Mouse (Mus musculus): Measurements from ENCODE around the gene Loxl3. TPM values are rescaled to one million over a fixed set of nuclear protein-coding genes. Genes with fewer than 3 reads are reported as not detected.

Gene Loxl3
- polyA plus RNA-seq (2014; fragmentation: Nextera tagmentation; extraction: Ambion mirVana) = 3.8 and 6.2 TPM in 2 replicates

- H3K4me3 ChIP-seq (ENCODE audit: control insufficient read depth in 1 of 2, insufficient read depth in 1 of 2, low read depth in 1 of 2, low read length in 2 of 2) = peak within 1 kb of the TSS; percentile 68 to 75
- H3K27ac ChIP-seq (replicated peaks in 1 of 2; ENCODE audit: control insufficient read depth in 1 of 2, insufficient read depth in 1 of 2, low read depth in 2 of 2, low read length in 2 of 2) = peak within 1 kb of the TSS; percentile 77
- under 1% methylated on average over 51 of the region's 51 CpGs for WGBS
- no peaks in the 10 kb centered on the region for H3K9me3 ChIP-seq (ENCODE audit: control insufficient read depth, low read length)
- peaks cover 17 to 18% of the 10 kb centered on the region in 2 experiments for H3K4me1 ChIP-seq (ENCODE audit: control insufficient read depth in 2 of 2, insufficient read depth in 2 of 2, low read length in 2 of 2)
- peaks cover 20% of the 10 kb centered on the region for H3K27me3 ChIP-seq (ENCODE audit: control insufficient read depth, insufficient read depth, low read length)
- peak; percentile 79 for ATAC-seq (ENCODE audit: insufficient number of reproducible peaks, insufficient read depth, low FRiP score, low read depth)
- H3K36me3 ChIP-seq (ENCODE audit: control insufficient read depth, insufficient read depth, low read length) = 0 out of 2 replicates have a peak, but pooled peaks cover 4% of the 10 kb centered on the region
- H3K4me2 ChIP-seq (ENCODE audit: low read length) = peak within 1 kb of the TSS; percentile 92
- peak within 1 kb of the TSS; percentile 83 for H3K9ac ChIP-seq (ENCODE audit: low read length)
Measured at GRCm38 (mm10) chr6:83033249-83034185, at the start of gene Loxl3, which contains the start of gene Dok1. Gene Loxl3, plus strand, starts transcription at chr6:83034173. Gene Dok1, minus strand, starts transcription at chr6:83033471.

- H3K27me3 ChIP-seq (ENCODE audit: control insufficient read depth, insufficient read depth, low read length) = no peaks in the 10 kb centered on the region
- no peak for ATAC-seq (ENCODE audit: insufficient number of reproducible peaks, insufficient read depth, low FRiP score, low read depth)
- H3K4me3 ChIP-seq (ENCODE audit: control insufficient read depth in 1 of 2, insufficient read depth in 1 of 2, low read depth in 1 of 2, low read length in 2 of 2) = no peak overlapping the region
- WGBS = 31% methylated on average over 9 of the region's 9 CpGs
- H3K36me3 ChIP-seq (ENCODE audit: control insufficient read depth, insufficient read depth, low read length) = no peaks in the 10 kb centered on the region
- H3K4me1 ChIP-seq (ENCODE audit: control insufficient read depth in 2 of 2, insufficient read depth in 2 of 2, low read length in 2 of 2) = no peaks in the 10 kb centered on the region
- H3K9ac ChIP-seq (ENCODE audit: low read length) = no peak overlapping the region
- no peaks in the 10 kb centered on the region for H3K9me3 ChIP-seq (ENCODE audit: control insufficient read depth, low read length)
- no peak overlapping the region for H3K4me2 ChIP-seq (ENCODE audit: low read length)
- no peak overlapping the region for H3K27ac ChIP-seq (replicated peaks in 1 of 2; ENCODE audit: control insufficient read depth in 1 of 2, insufficient read depth in 1 of 2, low read depth in 2 of 2, low read length in 2 of 2)
Measured at GRCm38 (mm10) chr6:82987411-82987971, 46.5 kb upstream of the Loxl3 start.

GRCm38 (mm10) chr6:82993696-82994095 lies 40.3 kb upstream of the Loxl3 start:
- no peak for ATAC-seq (ENCODE audit: insufficient number of reproducible peaks, insufficient read depth, low FRiP score, low read depth)
- H3K27me3 ChIP-seq (ENCODE audit: control insufficient read depth, insufficient read depth, low read length) = no peaks in the 10 kb centered on the region
- H3K9ac ChIP-seq (ENCODE audit: low read length) = no peak overlapping the region
- H3K36me3 ChIP-seq (ENCODE audit: control insufficient read depth, insufficient read depth, low read length) = no peaks in the 10 kb centered on the region
- no peak overlapping the region for H3K4me3 ChIP-seq (ENCODE audit: control insufficient read depth in 1 of 2, insufficient read depth in 1 of 2, low read depth in 1 of 2, low read length in 2 of 2)
- H3K9me3 ChIP-seq (ENCODE audit: control insufficient read depth, low read length) = no peaks in the 10 kb centered on the region
- no peak overlapping the region for H3K27ac ChIP-seq (replicated peaks in 1 of 2; ENCODE audit: control insufficient read depth in 1 of 2, insufficient read depth in 1 of 2, low read depth in 2 of 2, low read length in 2 of 2)
- H3K4me2 ChIP-seq (ENCODE audit: low read length) = no peak overlapping the region
- H3K4me1 ChIP-seq (ENCODE audit: control insufficient read depth in 2 of 2, insufficient read depth in 2 of 2, low read length in 2 of 2) = peaks cover 6 to 11% of the 10 kb centered on the region in 2 experiments; a peak in 2 of 4 replicates
- WGBS = 24% methylated on average over 1 of the region's 1 CpGs

GRCm38 (mm10) chr6:82994372-82994771 lies 39.6 kb upstream of the Loxl3 start:
- H3K9ac ChIP-seq (ENCODE audit: low read length) = no peak overlapping the region
- no peak overlapping the region for H3K4me3 ChIP-seq (ENCODE audit: control insufficient read depth in 1 of 2, insufficient read depth in 1 of 2, low read depth in 1 of 2, low read length in 2 of 2)
- H3K9me3 ChIP-seq (ENCODE audit: control insufficient read depth, low read length) = no peaks in the 10 kb centered on the region
- ATAC-seq (ENCODE audit: insufficient number of reproducible peaks, insufficient read depth, low FRiP score, low read depth) = no peak
- H3K27me3 ChIP-seq (ENCODE audit: control insufficient read depth, insufficient read depth, low read length) = no peaks in the 10 kb centered on the region
- no peaks in the 10 kb centered on the region for H3K36me3 ChIP-seq (ENCODE audit: control insufficient read depth, insufficient read depth, low read length)
- H3K4me2 ChIP-seq (ENCODE audit: low read length) = no peak overlapping the region
- H3K27ac ChIP-seq (replicated peaks in 1 of 2; ENCODE audit: control insufficient read depth in 1 of 2, insufficient read depth in 1 of 2, low read depth in 2 of 2, low read length in 2 of 2) = no peak overlapping the region
- WGBS = 65% methylated on average over 7 of the region's 7 CpGs
- H3K4me1 ChIP-seq (ENCODE audit: control insufficient read depth in 2 of 2, insufficient read depth in 2 of 2, low read length in 2 of 2) = peaks cover 6 to 11% of the 10 kb centered on the region in 2 experiments; a peak in 2 of 4 replicates

- peak; percentile 84 for ATAC-seq (ENCODE audit: insufficient number of reproducible peaks, insufficient read depth, low FRiP score, low read depth)
- peak overlapping the region; percentile 47 for H3K4me2 ChIP-seq (ENCODE audit: low read length)
- no peak overlapping the region for H3K4me3 ChIP-seq (ENCODE audit: control insufficient read depth in 1 of 2, insufficient read depth in 1 of 2, low read depth in 1 of 2, low read length in 2 of 2)
- H3K4me1 ChIP-seq (ENCODE audit: control insufficient read depth in 2 of 2, insufficient read depth in 2 of 2, low read length in 2 of 2) = peaks cover 6 to 11% of the 10 kb centered on the region in 2 experiments; a peak in 2 of 4 replicates
- WGBS = 9% methylated on average over 11 of the region's 11 CpGs
- H3K27ac ChIP-seq (replicated peaks in 1 of 2; ENCODE audit: control insufficient read depth in 1 of 2, insufficient read depth in 1 of 2, low read depth in 2 of 2, low read length in 2 of 2) = peak overlapping the region; percentile 49 to 57
- H3K27me3 ChIP-seq (ENCODE audit: control insufficient read depth, insufficient read depth, low read length) = no peaks in the 10 kb centered on the region
- H3K36me3 ChIP-seq (ENCODE audit: control insufficient read depth, insufficient read depth, low read length) = no peaks in the 10 kb centered on the region
- H3K9me3 ChIP-seq (ENCODE audit: control insufficient read depth, low read length) = no peaks in the 10 kb centered on the region
- peak overlapping the region; percentile 47 for H3K9ac ChIP-seq (ENCODE audit: low read length)
Measured at GRCm38 (mm10) chr6:82996740-82997315, 37.1 kb upstream of the Loxl3 start.

- Histone ChIP-seq H3K9me3 (ENCODE audit: control insufficient read depth, low read length) (no peaks in the 10 kb centered on the region), H3K27ac (replicated peaks in 1 of 2; ENCODE audit: control insufficient read depth in 1 of 2, insufficient read depth in 1 of 2, low read depth in 2 of 2, low read length in 2 of 2) (peak overlapping the region; percentile 49 to 57), H3K36me3 (ENCODE audit: control insufficient read depth, insufficient read depth, low read length) (no peaks in the 10 kb centered on the region), H3K4me2 (ENCODE audit: low read length) (peak overlapping the region; percentile 47; the same call in 1 of the 2 replicates), H3K4me3 (ENCODE audit: control insufficient read depth in 1 of 2, insufficient read depth in 1 of 2, low read depth in 1 of 2, low read length in 2 of 2) (no peak overlapping the region), H3K27me3 (ENCODE audit: control insufficient read depth, insufficient read depth, low read length) (no peaks in the 10 kb centered on the region), H3K4me1 (ENCODE audit: control insufficient read depth in 2 of 2, insufficient read depth in 2 of 2, low read length in 2 of 2) (peaks cover 6 to 11% of the 10 kb centered on the region in 2 experiments; a peak in 2 of 4 replicates), H3K9ac (ENCODE audit: low read length) (peak overlapping the region; percentile 47; the same call in 1 of the 2 replicates)
- no peak for ATAC-seq (ENCODE audit: insufficient number of reproducible peaks, insufficient read depth, low FRiP score, low read depth)
- 44% methylated on average over 7 of the region's 7 CpGs for WGBS
Measured at GRCm38 (mm10) chr6:82997511-82998102, 36.4 kb upstream of the Loxl3 start.

- Histone ChIP-seq H3K4me1 (ENCODE audit: control insufficient read depth in 2 of 2, insufficient read depth in 2 of 2, low read length in 2 of 2) (peaks cover 6 to 11% of the 10 kb centered on the region in 2 experiments; a peak in 2 of 4 replicates), H3K4me2 (ENCODE audit: low read length) (no peak overlapping the region)
Measured at GRCm38 (mm10) chr6:82998326-82998725, 35.6 kb upstream of the Loxl3 start.

More at GRCm38 (mm10) chr6:82998326-82998725, 35.6 kb upstream of the Loxl3 start:
- 0 out of 4 replicates have a peak overlapping the region, but pooled peaks of 1 of the 2 experiments have one; percentile 41 for H3K27ac ChIP-seq (replicated peaks in 1 of 2; ENCODE audit: control insufficient read depth in 1 of 2, insufficient read depth in 1 of 2, low read depth in 2 of 2, low read length in 2 of 2)
- ATAC-seq (ENCODE audit: insufficient number of reproducible peaks, insufficient read depth, low FRiP score, low read depth) = no peak
- H3K9me3 ChIP-seq (ENCODE audit: control insufficient read depth, low read length) = no peaks in the 10 kb centered on the region
- no peaks in the 10 kb centered on the region for H3K27me3 ChIP-seq (ENCODE audit: control insufficient read depth, insufficient read depth, low read length)
- no peaks in the 10 kb centered on the region for H3K36me3 ChIP-seq (ENCODE audit: control insufficient read depth, insufficient read depth, low read length)
- H3K4me3 ChIP-seq (ENCODE audit: control insufficient read depth in 1 of 2, insufficient read depth in 1 of 2, low read depth in 1 of 2, low read length in 2 of 2) = no peak overlapping the region
- H3K9ac ChIP-seq (ENCODE audit: low read length) = no peak overlapping the region
- WGBS = 72% methylated on average over 4 of the region's 4 CpGs

All from heart, embryonic 14.5 days (tissue).